Mouse (Mus musculus): ENCODE measurements at regions not wholly inside any gene's neighbourhood (a gene's known extent, or its start where the extent isn't known, plus 50 kb on each side); places are given as distances from the start of the nearest gene placed in this dataset.
"Not testable (repeated sequence)": the region's sequence is repeated elsewhere in the genome, so short reads cannot be mapped to it uniquely, and the experiment has no call there.

- TF ChIP-seq CTCF (conservative IDR thresholded peaks at IDR 0.05; ENCODE audit: insufficient read depth, insufficient read length, low read depth, low read length); POLR2A (IDR thresholded peaks at IDR 0.05; ENCODE audit: low read depth, low read length): not testable (repeated sequence)
These were observed 77.6 kb upstream of the Zmat1 start for GRCm38 (mm10) chrX:135086564-135086963.
